Mouse (Mus musculus): ENCODE measurements around the gene Slc5a10. TPM values are rescaled to one million over a fixed set of nuclear protein-coding genes. Genes with fewer than 3 reads are reported as not detected.

The Slc5a10 gene
- total and polyA plus RNA-seq, 3 experiments = not detected

GRCm38 (mm10) chr11:61652216-61652615, 68.4 kb downstream of the Slc5a10 start:
- intact Hi-C loops (cut with DNase I) = no loop called here
- no peaks in the 10 kb centered on the region for H3K36me3 ChIP-seq (ENCODE audit: control insufficient read depth, insufficient read depth, low read length)
- no peaks in the 10 kb centered on the region for H3K27me3 ChIP-seq (ENCODE audit: control insufficient read depth, insufficient read depth, low read length)
- H3K79me2 ChIP-seq (replicated peaks; ENCODE audit: control insufficient read depth, insufficient read depth, low read length) = no peaks in the 10 kb centered on the region
- 91% methylated on average over 5 of the region's 5 CpGs for WGBS
- TF ChIP-seq CTCF (IDR thresholded peaks at IDR 0.05) (no peak), POLR2A (IDR thresholded peaks at IDR 0.05; ENCODE audit: insufficient read depth, low read depth, low read length) (no peak), EP300 (IDR thresholded peaks at IDR 0.05; ENCODE audit: insufficient read depth, low read depth, low read length) (no peak)
- H3K27ac ChIP-seq = peak overlapping the region; percentile 81
- peaks cover 7% of the 10 kb centered on the region for H3K4me1 ChIP-seq (ENCODE audit: control insufficient read depth, insufficient read depth, low read length)
- H3K4me3 ChIP-seq = no peak overlapping the region
- no peak overlapping the region for H3K9ac ChIP-seq (ENCODE audit: low read depth, low read length)
- no peak for DNase-seq

- Histone ChIP-seq H3K4me1 (ENCODE audit: control insufficient read depth, insufficient read depth, low read length) (peaks cover 7% of the 10 kb centered on the region), H3K79me2 (replicated peaks; ENCODE audit: control insufficient read depth, insufficient read depth, low read length) (no peaks in the 10 kb centered on the region), H3K4me3 (no peak overlapping the region), H3K9ac (ENCODE audit: low read depth, low read length) (no peak overlapping the region), H3K36me3 (ENCODE audit: control insufficient read depth, insufficient read depth, low read length) (no peaks in the 10 kb centered on the region), H3K27me3 (ENCODE audit: control insufficient read depth, insufficient read depth, low read length) (no peaks in the 10 kb centered on the region), H3K27ac (no peak overlapping the region)
- DNase-seq = no peak
- TF ChIP-seq POLR2A (IDR thresholded peaks at IDR 0.05; ENCODE audit: insufficient read depth, low read depth, low read length) = no peak
- no peak for TF ChIP-seq CTCF (IDR thresholded peaks at IDR 0.05)
- no peak for TF ChIP-seq EP300 (IDR thresholded peaks at IDR 0.05; ENCODE audit: insufficient read depth, low read depth, low read length)
- intact Hi-C loops (cut with DNase I) = no loop called here
- WGBS = 82% methylated on average over 9 of the region's 9 CpGs
Measured at GRCm38 (mm10) chr11:61650470-61651265, 70.0 kb downstream of the Slc5a10 start.

GRCm38 (mm10) chr11:61649626-61650025, 71.0 kb downstream of the Slc5a10 start:
- no peak overlapping the region for H3K27ac ChIP-seq
- no peaks in the 10 kb centered on the region for H3K27me3 ChIP-seq (ENCODE audit: control insufficient read depth, insufficient read depth, low read length)
- H3K4me1 ChIP-seq (ENCODE audit: control insufficient read depth, insufficient read depth, low read length) = peaks cover 9% of the 10 kb centered on the region
- no peak overlapping the region for H3K4me3 ChIP-seq
- H3K79me2 ChIP-seq (replicated peaks; ENCODE audit: control insufficient read depth, insufficient read depth, low read length) = no peaks in the 10 kb centered on the region
- H3K9ac ChIP-seq (ENCODE audit: low read depth, low read length) = no peak overlapping the region
- TF ChIP-seq CTCF (IDR thresholded peaks at IDR 0.05) (no peak), EP300 (IDR thresholded peaks at IDR 0.05; ENCODE audit: insufficient read depth, low read depth, low read length) (no peak), POLR2A (IDR thresholded peaks at IDR 0.05; ENCODE audit: insufficient read depth, low read depth, low read length) (no peak)
- WGBS = 86% methylated on average over 4 of the region's 4 CpGs
- H3K36me3 ChIP-seq (ENCODE audit: control insufficient read depth, insufficient read depth, low read length) = no peaks in the 10 kb centered on the region
- no peak for DNase-seq
- intact Hi-C loops (cut with DNase I) = no loop called here

- intact Hi-C loops (cut with DNase I) = no loop called here
- no peak overlapping the region for H3K27ac ChIP-seq
- H3K4me1 ChIP-seq (ENCODE audit: control insufficient read depth, insufficient read depth, low read length) = peaks cover 11% of the 10 kb centered on the region
- H3K9ac ChIP-seq (ENCODE audit: low read depth, low read length) = no peak overlapping the region
- no peak overlapping the region for H3K4me3 ChIP-seq
- no peak for TF ChIP-seq EP300 (IDR thresholded peaks at IDR 0.05; ENCODE audit: insufficient read depth, low read depth, low read length)
- TF ChIP-seq POLR2A (IDR thresholded peaks at IDR 0.05; ENCODE audit: insufficient read depth, low read depth, low read length) = no peak
- TF ChIP-seq CTCF (IDR thresholded peaks at IDR 0.05) = no peak
- DNase-seq = no peak
- H3K79me2 ChIP-seq (replicated peaks; ENCODE audit: control insufficient read depth, insufficient read depth, low read length) = no peaks in the 10 kb centered on the region
- no peaks in the 10 kb centered on the region for H3K36me3 ChIP-seq (ENCODE audit: control insufficient read depth, insufficient read depth, low read length)
- 93% methylated on average over 5 of the region's 5 CpGs for WGBS
- no peaks in the 10 kb centered on the region for H3K27me3 ChIP-seq (ENCODE audit: control insufficient read depth, insufficient read depth, low read length)
Measured at GRCm38 (mm10) chr11:61649163-61649580, 71.5 kb downstream of the Slc5a10 start.

- no peaks in the 10 kb centered on the region for H3K79me2 ChIP-seq (replicated peaks; ENCODE audit: control insufficient read depth, insufficient read depth, low read length)
- DNase-seq = no peak
- peaks cover 11% of the 10 kb centered on the region for H3K4me1 ChIP-seq (ENCODE audit: control insufficient read depth, insufficient read depth, low read length)
- no peak overlapping the region for H3K27ac ChIP-seq
- intact Hi-C loops (cut with DNase I) = no loop called here
- TF ChIP-seq CTCF (IDR thresholded peaks at IDR 0.05) (no peak), EP300 (IDR thresholded peaks at IDR 0.05; ENCODE audit: insufficient read depth, low read depth, low read length) (no peak), POLR2A (IDR thresholded peaks at IDR 0.05; ENCODE audit: insufficient read depth, low read depth, low read length) (no peak)
- no peaks in the 10 kb centered on the region for H3K27me3 ChIP-seq (ENCODE audit: control insufficient read depth, insufficient read depth, low read length)
- H3K9ac ChIP-seq (ENCODE audit: low read depth, low read length) = no peak overlapping the region
- WGBS = 81% methylated on average over 7 of the region's 7 CpGs
- H3K4me3 ChIP-seq = no peak overlapping the region
- H3K36me3 ChIP-seq (ENCODE audit: control insufficient read depth, insufficient read depth, low read length) = no peaks in the 10 kb centered on the region
Measured at GRCm38 (mm10) chr11:61648749-61649115, 71.9 kb downstream of the Slc5a10 start.

GRCm38 (mm10) chr11:61647956-61648748, 72.5 kb downstream of the Slc5a10 start:
- no peaks in the 10 kb centered on the region for H3K27me3 ChIP-seq (ENCODE audit: control insufficient read depth, insufficient read depth, low read length)
- DNase-seq = no peak
- peaks cover 12% of the 10 kb centered on the region for H3K4me1 ChIP-seq (ENCODE audit: control insufficient read depth, insufficient read depth, low read length)
- TF ChIP-seq CTCF (IDR thresholded peaks at IDR 0.05) = no peak
- TF ChIP-seq EP300 (IDR thresholded peaks at IDR 0.05; ENCODE audit: insufficient read depth, low read depth, low read length) = no peak
- no peak for TF ChIP-seq POLR2A (IDR thresholded peaks at IDR 0.05; ENCODE audit: insufficient read depth, low read depth, low read length)
- H3K9ac ChIP-seq (ENCODE audit: low read depth, low read length) = no peak overlapping the region
- intact Hi-C loops (cut with DNase I) = no loop called here
- H3K79me2 ChIP-seq (replicated peaks; ENCODE audit: control insufficient read depth, insufficient read depth, low read length) = no peaks in the 10 kb centered on the region
- 34% methylated on average over 6 of the region's 6 CpGs for WGBS
- no peak overlapping the region; the same call in 1 of the 2 replicates for H3K27ac ChIP-seq
- H3K36me3 ChIP-seq (ENCODE audit: control insufficient read depth, insufficient read depth, low read length) = no peaks in the 10 kb centered on the region
- H3K4me3 ChIP-seq = no peak overlapping the region

Measured in heart, adult 2 months (tissue).